Mouse (Mus musculus) layer of hippocampus, adult 9-11 months (tissue): Measurements from ENCODE around the gene Chrne.

Source experiments
- DNase-seq: peaks from one replicate; pipeline ENCODE4 v3.0.0; 2022

Chrne gene

GRCm38 (mm10) chr11:70619101-70619500 lies at the start of gene Chrne:
TSS of gene Chrne (minus strand) at chr11:70619216.
- no peak for DNase-seq

- no peak for DNase-seq
Measured at GRCm38 (mm10) chr11:70668335-70668770, 49.3 kb upstream of the Chrne start.

GRCm38 (mm10) chr11:70667271-70668150 lies 48.5 kb upstream of the Chrne start:
- DNase-seq, result no peak

DNA sequence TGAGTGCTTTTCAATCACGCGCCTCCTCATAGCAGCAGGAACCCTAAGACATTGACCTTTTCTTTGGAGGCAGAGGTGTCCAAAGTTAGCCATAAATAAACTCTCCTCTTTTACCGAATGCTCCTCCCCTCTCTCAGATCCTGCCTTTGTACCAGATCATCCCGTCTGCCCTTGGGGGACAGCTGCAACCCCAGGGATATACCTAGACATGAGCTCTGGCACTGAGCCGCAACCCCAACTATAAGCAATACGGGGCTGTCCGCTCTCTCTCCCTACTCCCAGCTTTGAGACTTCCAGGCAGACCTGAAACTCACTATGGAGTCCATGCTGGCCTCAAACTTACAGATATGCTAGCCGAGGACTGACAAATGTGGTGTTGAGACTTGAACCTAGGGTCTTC lies 47.7 kb upstream of the Chrne start:
- no peak for DNase-seq

DNA sequence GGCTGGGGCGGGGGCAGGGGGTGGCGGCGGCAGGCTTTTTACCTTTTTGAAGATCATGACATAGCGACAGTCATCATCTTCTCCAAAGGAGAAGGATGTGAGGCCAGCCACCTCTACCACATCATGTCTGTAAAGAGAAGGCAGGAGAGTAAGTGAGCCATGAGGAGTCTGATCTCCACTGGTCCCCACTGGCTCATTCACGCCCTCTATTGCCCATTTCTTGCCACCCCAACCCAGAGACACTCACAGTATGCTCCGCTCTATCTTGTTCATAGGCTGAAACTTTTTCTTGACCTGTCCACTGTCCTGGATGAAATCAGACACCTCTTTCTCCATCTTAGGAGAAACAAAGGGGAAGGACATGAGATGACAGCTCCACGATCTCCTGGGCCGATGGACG lies 45.7 kb upstream of the Chrne start:
- no peak for DNase-seq

DNA sequence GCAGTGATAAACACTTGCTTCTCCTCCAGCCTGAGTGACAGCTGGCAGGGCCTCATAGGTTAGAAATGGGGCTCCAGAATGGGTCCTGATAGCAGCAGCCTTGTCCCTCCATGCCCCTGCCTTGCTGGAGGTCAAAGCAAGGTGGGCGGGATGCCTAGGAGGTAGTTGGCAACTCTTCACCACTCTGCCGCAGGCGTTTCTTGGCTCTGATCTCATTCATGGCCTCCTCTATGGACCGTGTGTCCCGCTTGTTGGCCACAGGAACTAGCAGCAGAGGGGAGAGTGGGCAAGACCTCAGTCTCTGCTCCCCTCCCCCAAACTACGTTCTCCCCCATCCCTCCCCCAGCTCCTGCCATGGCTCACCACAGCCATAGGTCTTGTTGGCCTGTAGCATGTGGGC lies 44.9 kb upstream of the Chrne start:
- no peak for DNase-seq

DNA sequence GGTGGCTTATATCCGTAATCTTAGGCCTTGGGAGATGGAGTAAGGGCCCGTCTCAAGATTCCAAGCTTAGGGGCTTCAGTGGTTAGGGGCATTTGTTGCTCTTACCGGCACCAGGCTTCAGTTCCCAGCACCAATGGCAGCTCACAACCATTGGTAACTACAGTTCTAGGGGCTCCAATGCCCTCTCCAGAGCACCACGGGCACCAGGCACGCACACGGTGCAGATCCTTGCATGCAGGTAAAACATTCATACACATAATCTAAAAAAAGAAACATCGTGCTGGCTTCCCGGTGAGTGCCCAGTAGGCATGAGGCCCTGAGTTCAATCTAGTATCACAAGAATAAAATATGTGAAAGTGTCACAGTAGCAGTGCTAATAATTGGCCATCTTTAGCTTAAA lies 44.1 kb upstream of the Chrne start:
- no peak for DNase-seq

GRCm38 (mm10) chr11:70660571-70660970 lies 41.6 kb upstream of the Chrne start:
- no peak for DNase-seq

DNA sequence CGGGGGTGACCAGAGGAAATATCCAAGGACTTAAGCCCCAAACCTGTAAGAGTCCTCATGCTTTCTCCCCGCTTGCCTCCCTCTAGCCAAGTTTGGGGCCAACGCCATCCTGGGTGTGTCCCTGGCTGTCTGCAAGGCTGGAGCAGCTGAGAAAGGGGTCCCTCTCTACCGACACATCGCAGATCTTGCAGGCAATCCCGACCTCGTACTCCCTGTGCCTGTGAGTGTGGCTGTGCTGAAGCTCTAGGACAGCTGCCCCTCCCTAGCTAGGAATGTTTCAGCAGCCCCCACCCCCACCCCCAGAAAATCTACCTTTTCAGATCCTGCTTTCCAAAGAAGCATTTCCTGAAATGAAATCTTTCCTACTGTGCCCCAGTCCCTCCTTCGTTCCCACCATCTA lies 39.9 kb upstream of the Chrne start:
- DNase-seq, result no peak

GRCm38 (mm10) chr11:70658521-70658920 lies 39.5 kb upstream of the Chrne start:
- DNase-seq, result no peak

DNA sequence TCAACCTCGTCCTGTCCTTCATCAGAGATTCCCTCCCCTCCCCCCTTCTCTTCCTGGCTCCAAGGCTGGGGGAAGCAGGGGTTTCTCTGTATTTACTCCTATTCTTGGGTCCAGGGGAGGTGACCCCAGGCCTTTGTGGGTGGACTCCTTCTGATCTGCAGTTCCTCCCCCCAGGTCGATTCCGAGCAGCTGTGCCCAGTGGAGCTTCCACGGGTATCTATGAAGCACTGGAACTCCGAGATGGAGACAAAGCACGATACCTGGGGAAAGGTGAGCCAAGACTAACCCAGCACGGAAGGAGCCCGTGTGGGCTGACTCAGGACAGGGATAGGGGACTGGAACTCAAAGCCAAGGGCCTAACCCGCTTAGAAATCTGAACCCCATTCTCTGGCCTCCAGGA lies 39.0 kb upstream of the Chrne start:
- no peak for DNase-seq

GRCm38 (mm10) chr11:70657573-70657972 lies 38.6 kb upstream of the Chrne start:
- no peak for DNase-seq

DNA sequence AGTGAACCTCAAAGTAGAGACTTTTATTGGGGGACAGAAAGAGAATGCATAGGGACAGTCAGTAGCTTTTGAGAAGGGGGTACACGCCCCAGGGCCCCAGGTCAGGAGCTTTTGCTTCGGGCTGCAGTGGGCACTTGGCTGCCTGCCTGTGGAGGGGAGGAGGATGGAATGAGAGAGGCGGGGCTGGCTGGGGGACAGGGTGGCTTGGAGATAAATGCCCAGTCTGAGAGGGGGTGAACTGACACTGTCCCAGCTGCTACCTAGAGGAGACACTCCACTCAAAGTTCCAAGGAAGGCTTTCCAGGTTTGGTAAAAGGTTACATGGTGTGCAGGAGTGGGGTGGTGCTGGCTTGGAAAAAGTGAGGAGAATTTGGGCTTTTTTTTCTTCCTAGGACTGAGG lies 37.9 kb upstream of the Chrne start, which contains the start of gene Eno3:
Gene Eno3 (plus strand): TSS at position 239 of the 400 bp plus-strand sequence.
- no peak for DNase-seq

DNA sequence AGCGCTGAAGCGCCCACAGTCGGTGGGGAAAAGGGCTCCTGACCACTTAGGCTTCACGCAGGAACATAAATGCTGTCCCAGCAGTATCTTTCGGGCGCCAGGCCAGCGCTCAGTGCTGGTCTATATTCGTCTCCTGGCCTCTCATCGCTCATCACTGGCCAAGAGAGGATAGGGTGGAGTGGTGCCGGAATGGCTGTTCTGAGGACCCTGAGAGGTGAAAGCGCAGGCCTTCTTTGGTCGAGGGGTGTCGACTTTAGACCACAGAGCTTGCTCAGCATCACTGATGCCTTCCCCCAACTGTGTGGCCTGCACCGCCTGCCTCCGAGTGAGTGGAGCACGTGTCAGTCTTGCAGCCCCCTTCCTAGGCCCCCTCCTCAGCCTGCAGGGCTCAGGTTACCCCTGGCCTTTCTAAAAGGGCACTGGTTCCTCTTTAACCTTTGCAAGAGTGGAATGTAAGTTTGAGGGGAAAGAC lies 37.5 kb upstream of the Chrne start:
- DNase-seq, result no peak

DNA sequence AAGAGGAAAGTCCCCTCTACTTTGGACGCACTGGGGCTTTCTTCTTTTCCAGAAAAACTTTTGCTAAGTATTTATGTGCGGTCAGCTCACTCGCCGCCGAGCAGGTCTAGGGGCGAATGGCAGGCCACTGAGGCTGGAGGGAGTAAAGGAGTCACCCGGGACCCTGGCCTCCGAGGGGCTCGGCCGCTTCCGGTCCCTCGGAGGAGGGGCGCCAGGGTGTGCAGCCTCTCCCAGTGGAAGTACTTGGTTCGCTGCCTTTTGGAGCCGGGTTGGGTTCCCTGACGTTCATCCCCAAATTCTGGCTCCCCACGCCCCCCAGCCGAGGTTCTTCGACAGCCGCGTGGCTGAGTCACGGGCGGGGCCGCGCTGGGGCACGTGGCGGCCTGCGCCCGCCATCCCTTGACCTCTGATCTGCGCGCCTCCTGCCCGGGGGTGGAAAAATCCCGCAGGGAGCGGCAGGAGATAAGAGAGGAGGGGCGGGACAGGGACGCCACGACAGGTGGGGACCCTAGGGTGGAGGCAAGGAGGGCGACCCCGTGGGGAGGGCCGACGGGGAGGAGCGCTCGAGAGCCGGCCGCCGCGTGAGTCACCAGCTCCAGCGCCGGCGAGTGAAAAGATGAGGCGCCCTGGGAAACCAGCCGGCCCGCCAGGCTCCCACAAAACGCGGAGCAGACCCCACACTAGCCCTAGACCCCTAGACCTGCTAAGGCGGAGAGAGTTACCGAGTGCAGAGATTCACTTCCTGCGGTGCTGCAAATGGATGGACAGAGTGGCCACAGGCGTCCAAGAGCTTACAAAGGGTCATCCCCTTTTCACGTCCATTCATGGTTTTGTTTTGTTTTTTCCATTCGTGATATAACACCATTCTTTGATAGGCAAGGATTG lies 36.8 kb upstream of the Chrne start:
- DNase-seq, result no peak

GRCm38 (mm10) chr11:70654923-70655570 lies 36.0 kb upstream of the Chrne start:
- DNase-seq, result peak; percentile 68

- DNase-seq, result peak; percentile 77
Measured at GRCm38 (mm10) chr11:70654198-70654922, 35.3 kb upstream of the Chrne start, which contains the start of gene Pfn1. TSS of gene Pfn1 (minus strand) at chr11:70654644.

- peak; percentile 44 for DNase-seq
Measured at GRCm38 (mm10) chr11:70653345-70654197, 34.6 kb upstream of the Chrne start.

- DNase-seq, result no peak
Measured at GRCm38 (mm10) chr11:70652884-70653344, 33.9 kb upstream of the Chrne start.

DNA sequence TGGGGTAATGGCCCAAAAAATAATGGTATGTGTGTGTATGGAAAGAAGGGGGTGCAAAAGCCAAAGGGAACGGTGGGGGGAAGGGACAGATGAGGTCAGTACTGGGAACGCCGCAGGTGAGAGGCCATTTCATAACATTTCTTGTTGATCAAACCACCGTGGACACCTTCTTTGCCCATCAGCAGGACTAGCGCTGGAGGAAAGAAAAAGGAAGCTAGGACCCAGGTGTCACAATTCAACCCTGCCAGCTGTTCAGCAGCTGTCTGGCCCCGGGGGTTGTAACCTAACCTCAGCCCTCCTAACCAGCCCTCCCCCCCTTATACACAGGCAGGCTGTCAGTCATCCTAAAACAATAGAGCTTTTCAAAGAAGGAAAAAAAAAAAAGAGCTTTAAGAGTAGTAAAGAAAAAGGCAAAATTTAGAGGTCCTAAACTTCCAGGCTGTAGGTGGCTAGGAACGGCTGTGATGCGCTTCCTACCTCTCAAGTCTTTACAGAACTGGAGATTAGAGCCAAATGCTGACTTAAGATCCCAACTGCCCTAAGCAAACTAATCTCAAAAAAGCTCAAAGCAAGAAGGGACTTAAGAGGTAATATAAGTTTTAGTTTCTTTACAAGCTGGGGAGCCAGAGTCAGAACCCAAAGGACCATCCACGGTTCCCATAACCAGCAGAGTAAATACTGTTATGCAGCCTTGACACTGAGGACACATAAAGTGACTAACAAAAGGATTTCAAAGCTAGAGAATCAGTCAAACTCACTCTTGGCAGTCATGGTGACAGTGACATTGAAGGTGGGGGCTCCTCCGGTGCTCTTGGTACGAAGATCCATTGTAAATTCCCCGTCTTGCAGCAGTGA lies 33.2 kb upstream of the Chrne start:
- peak; percentile 14 for DNase-seq
